Mouse (Mus musculus) left cerebral cortex, adult 9 months (tissue): ENCODE measurements around the gene Sec24a.
"Not testable (repeated sequence)": the region's sequence is repeated elsewhere in the genome, so short reads cannot be mapped to it uniquely, and the experiment has no call there.

Experiments used
- DNase-seq, 2 experiments: peaks; one replicate each; pipeline ENCODE4 v3.0.0; 2022; ENCODE audit warnings: low spot score in 2 of 2

Gene Sec24a

GRCm38 (mm10) chr11:51759941-51760657 lies 3.3 kb downstream of the Sec24a start:
- DNase-seq, result no peak

GRCm38 (mm10) chr11:51759251-51759650 lies 4.2 kb downstream of the Sec24a start:
- no peak for DNase-seq

- DNase-seq, result not testable (repeated sequence)
Measured at GRCm38 (mm10) chr11:51758207-51758606, 5.2 kb downstream of the Sec24a start.

GRCm38 (mm10) chr11:51757625-51758024 lies 5.8 kb downstream of the Sec24a start:
- DNase-seq, result no peak

- no peak for DNase-seq
Measured at GRCm38 (mm10) chr11:51757023-51757422, 6.4 kb downstream of the Sec24a start.

- peak; percentile 74 to 86 for DNase-seq
Measured at GRCm38 (mm10) chr11:51756352-51756771, 7.1 kb downstream of the Sec24a start.

GRCm38 (mm10) chr11:51755621-51756311 lies 7.7 kb downstream of the Sec24a start:
- DNase-seq, result no peak

- not testable (repeated sequence) for DNase-seq
Measured at GRCm38 (mm10) chr11:51751623-51752225, 11.7 kb downstream of the Sec24a start.

- DNase-seq, result no peak
Measured at GRCm38 (mm10) chr11:51746096-51746495, 17.3 kb downstream of the Sec24a start.

- DNase-seq, result no peak
Measured at GRCm38 (mm10) chr11:51740701-51741100, 22.7 kb downstream of the Sec24a start.

GRCm38 (mm10) chr11:51738651-51739403 lies 24.6 kb downstream of the Sec24a start:
- no peak for DNase-seq

- DNase-seq, result not testable (repeated sequence)
Measured at GRCm38 (mm10) chr11:51734218-51734617, 29.2 kb downstream of the Sec24a start.

- no peak for DNase-seq
Measured at GRCm38 (mm10) chr11:51732883-51733282, 30.6 kb downstream of the Sec24a start.

GRCm38 (mm10) chr11:51721066-51721465 lies 42.4 kb downstream of the Sec24a start:
- no peak for DNase-seq

GRCm38 (mm10) chr11:51707080-51707479 lies 56.4 kb downstream of the Sec24a start:
- DNase-seq, result no peak

GRCm38 (mm10) chr11:51706451-51706850 lies 57.0 kb downstream of the Sec24a start:
- no peak for DNase-seq

GRCm38 (mm10) chr11:51703379-51703998 lies 59.9 kb downstream of the Sec24a start:
- no peak for DNase-seq

- no peak for DNase-seq
Measured at GRCm38 (mm10) chr11:51702831-51703230, 60.6 kb downstream of the Sec24a start.

- no peak for DNase-seq
Measured at GRCm38 (mm10) chr11:51694984-51695383, 68.5 kb downstream of the Sec24a start.

GRCm38 (mm10) chr11:51690597-51690996 lies 72.8 kb downstream of the Sec24a start:
- DNase-seq, result not testable (repeated sequence)

- no peak for DNase-seq
Measured at GRCm38 (mm10) chr11:51689343-51689742, 74.1 kb downstream of the Sec24a start.
